Mouse (Mus musculus) CD4-positive naive resting alpha-beta T cell, adult 57 days (primary cell): ENCODE data around the gene Ect2l. TPM values are rescaled to one million over a fixed set of nuclear protein-coding genes. Genes with fewer than 3 reads are reported as not detected.

Source experiments
- total RNA-seq: library from RNA; stranded (reverse); gene quantifications from one replicate; pipeline ENCODE4 v1.2.4, GENCODE M21; 2023

The Ect2l gene
- not detected for total RNA-seq

DNA sequence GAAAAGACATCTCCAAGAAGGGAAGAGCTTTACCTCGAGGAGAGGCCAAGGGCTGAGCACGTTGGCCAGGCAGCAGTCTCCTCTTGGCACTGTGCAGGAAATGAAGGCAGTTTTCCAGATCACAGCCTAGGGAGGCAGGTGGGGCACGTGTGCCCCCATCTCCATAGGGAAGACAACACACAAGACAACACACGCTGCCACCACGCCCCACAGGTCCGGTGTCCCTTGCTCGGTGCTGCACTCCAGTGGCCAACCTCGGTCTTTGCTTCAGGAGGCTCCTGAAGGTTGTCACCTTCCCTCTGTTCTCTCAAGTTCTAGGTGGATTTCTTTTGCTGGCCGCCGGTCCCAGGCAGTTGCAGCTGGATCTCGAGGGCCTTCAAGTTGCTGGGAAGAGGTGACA is at the start of gene Ect2l:
Gene Ect2l (minus strand): TSS at position 165 of the 400 bp plus-strand sequence.

DNA sequence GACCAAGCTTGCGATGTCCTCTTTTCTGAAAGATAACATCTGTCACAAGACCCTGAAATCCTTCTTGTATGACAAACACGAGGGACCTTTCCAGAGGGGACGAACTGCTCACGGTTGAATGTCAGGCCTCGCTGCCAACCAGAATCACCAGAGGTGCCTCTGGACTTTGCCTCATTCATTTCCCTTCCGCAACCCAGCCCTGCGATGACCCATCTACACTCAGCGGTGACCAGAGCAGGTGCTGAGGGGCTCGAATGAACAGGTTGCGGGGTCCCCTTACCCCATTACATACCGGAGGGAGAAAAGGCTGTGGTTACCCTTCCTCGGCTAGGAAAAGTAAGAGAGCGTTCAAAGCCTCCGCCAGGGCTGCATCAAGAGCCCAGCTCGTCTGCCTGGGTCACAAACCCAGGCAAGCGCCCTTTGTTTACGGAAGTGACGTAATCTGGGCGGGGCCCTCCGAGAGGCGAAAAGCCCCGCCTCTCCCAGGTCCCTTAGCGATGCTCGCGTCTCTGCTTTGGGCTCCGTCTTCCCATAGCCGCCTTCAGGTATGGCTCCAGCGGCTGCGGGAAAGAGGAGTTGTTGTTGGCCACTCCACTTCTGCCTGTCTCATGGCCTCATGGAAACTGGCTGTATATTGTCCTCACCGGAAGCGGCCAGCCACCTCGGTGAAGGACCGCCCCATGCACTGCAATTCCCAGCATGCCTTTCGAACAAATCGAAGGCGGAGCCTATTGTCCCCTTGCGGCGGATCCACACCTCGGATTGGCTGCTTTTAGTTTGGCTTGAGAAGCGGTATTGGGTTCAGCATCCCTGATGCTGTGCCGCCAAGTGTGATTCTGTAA is 24.1 kb upstream of the Ect2l start, which contains the start of gene Ccdc28a:
Gene Ccdc28a (minus strand): TSS at position 439 of the 842 bp plus-strand sequence.

Other genes with a start within 250 kb of the Ect2l start
- 104 TPM for gene Abracl, start 187.6 kb downstream of the Ect2l start, total RNA-seq
- gene Reps1, start 155.0 kb downstream of the Ect2l start, total RNA-seq: 94.6 TPM
- 20.2 TPM for gene Ccdc28a, start 24.1 kb upstream of the Ect2l start, total RNA-seq
- gene Nhsl1, start 108.1 kb upstream of the Ect2l start, total RNA-seq: 3.5 TPM